Mouse (Mus musculus) midbrain, embryonic 16.5 days (tissue): ENCODE results near the gene Erbb2. TPM values are rescaled to one million over a fixed set of nuclear protein-coding genes. Genes with fewer than 3 reads are reported as not detected.

Experiments used
- polyA plus RNA-seq: library from polyadenylated mRNA; unstranded; fragments of >200 nt; fragmentation: Nextera tagmentation; extraction: Ambion mirVana; gene quantifications from 2 replicates; pipeline ENCODE4 v1.2.1, GENCODE M21; 2015

Erbb2 gene
- polyA plus RNA-seq, 1 experiment from 2014 or later = 5.7 TPM

Other genes starting within 250 kb of the Erbb2 start
- gene Med1, start 219.2 kb upstream of the Erbb2 start, polyA plus RNA-seq = 53.0 and 62.5 TPM in 2 replicates
- gene Cdk12, start 209.4 kb upstream of the Erbb2 start, polyA plus RNA-seq = 6.9 and 8.3 TPM in 2 replicates
- 4.5 and 5.6 TPM in 2 replicates for gene Neurod2, start 82.8 kb upstream of the Erbb2 start, polyA plus RNA-seq
- gene Ppp1r1b, start 64.1 kb upstream of the Erbb2 start, polyA plus RNA-seq = 2.4 and 2.9 TPM in 2 replicates
- 32.9 and 37.0 TPM in 2 replicates for gene Stard3, start 54.1 kb upstream of the Erbb2 start, polyA plus RNA-seq
- gene Tcap, start 28.7 kb upstream of the Erbb2 start, polyA plus RNA-seq = 0.22 TPM in 1 of 2 replicates, not detected in the other
- gene Pnmt, start 26.0 kb upstream of the Erbb2 start, polyA plus RNA-seq = 1.5 and 1.7 TPM in 2 replicates
- gene Pgap3, start 12.0 kb upstream of the Erbb2 start, polyA plus RNA-seq = 7.4 and 8.6 TPM in 2 replicates
- 252 TPM in 2 replicates for gene Mien1, start 26.5 kb downstream of the Erbb2 start, polyA plus RNA-seq
- gene Grb7, start 33.9 kb downstream of the Erbb2 start, polyA plus RNA-seq = 0.42 and 0.82 TPM in 2 replicates
- gene Ikzf3, start 133.6 kb downstream of the Erbb2 start, polyA plus RNA-seq = not detected in 2 replicates
- 0.15 TPM in 1 of 2 replicates, not detected in the other for gene Zpbp2, start 138.6 kb downstream of the Erbb2 start, polyA plus RNA-seq
- gene Ormdl3, start 174.9 kb downstream of the Erbb2 start, polyA plus RNA-seq = 119 and 121 TPM in 2 replicates
- gene Lrrc3c, start 185.8 kb downstream of the Erbb2 start, polyA plus RNA-seq = not detected in 2 replicates
- gene Gm12355, start 213.2 kb downstream of the Erbb2 start, polyA plus RNA-seq = 0.18 and 0.65 TPM in 2 replicates
- gene Gsdma3, start 213.9 kb downstream of the Erbb2 start, polyA plus RNA-seq = not detected in 2 replicates
- not detected in 2 replicates for gene Gsdma2, start 234.3 kb downstream of the Erbb2 start, polyA plus RNA-seq